Mouse (Mus musculus) spleen, adult 2 months (tissue): Measurements from ENCODE around the gene H2-Eb1.
A peak's percentile ranks its signal among the peaks of the same experiment; 100 is the strongest.

Experiments used
- CTCF ChIP-seq: fragments of 200-500 bp; IDR thresholded peaks from 2 replicates; pipeline ENCODE4 v1.5.1; 2011; ENCODE audit warnings: mild to moderate bottlenecking, inconsistent platforms; ENCODE audit not compliant: insufficient read depth, insufficient read length, insufficient replicate concordance; ENCODE audit errors: extremely low read depth
- POLR2A ChIP-seq: fragments of 200-500 bp; IDR thresholded peaks from 2 replicates; pipeline ENCODE4 v1.6.1; 2011; ENCODE audit warnings: low read depth, low read length, inconsistent platforms

GRCm38 (mm10) chr17:34305380-34306030, at the start of gene H2-Eb1:
- no peak for TF ChIP-seq CTCF
- peak; percentile 96 for TF ChIP-seq POLR2A
